Mouse (Mus musculus) kidney, postnatal 14 days (tissue): ENCODE data around the gene Gm3642.
A peak's percentile ranks its signal among the peaks of the same experiment; 100 is the strongest.
"Not testable (repeated sequence)": the region's sequence is repeated elsewhere in the genome, so short reads cannot be mapped to it uniquely, and the experiment has no call there.

Experiments
- DNase-seq: peaks from one replicate; pipeline ENCODE4 v3.0.0; 2022; ENCODE audit warnings: mixed read lengths

Gm3642 gene

DNA sequence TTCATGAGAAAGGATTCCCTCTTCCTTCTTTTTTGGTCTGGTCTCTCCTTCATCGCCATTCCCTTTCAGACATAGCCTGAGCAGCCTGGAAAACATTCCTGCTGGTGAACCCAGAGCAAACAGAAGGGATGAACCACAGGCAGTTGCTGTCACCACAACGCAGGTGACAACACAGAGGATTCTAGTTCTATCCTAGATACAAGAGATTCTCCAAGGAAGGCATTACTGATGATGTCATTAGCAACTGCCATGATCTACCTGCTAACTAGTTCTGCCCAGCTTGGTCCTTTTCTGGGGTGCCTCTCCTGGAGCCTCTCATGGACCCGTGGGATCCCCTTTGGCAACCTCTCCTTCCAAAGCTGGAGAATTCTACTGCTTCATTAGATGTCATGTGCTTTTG, at the start of gene Gm3642:
Gene Gm3642 (minus strand): TSS at position 101 of the 400 bp plus-strand sequence.
- DNase-seq, result not testable (repeated sequence)

DNA sequence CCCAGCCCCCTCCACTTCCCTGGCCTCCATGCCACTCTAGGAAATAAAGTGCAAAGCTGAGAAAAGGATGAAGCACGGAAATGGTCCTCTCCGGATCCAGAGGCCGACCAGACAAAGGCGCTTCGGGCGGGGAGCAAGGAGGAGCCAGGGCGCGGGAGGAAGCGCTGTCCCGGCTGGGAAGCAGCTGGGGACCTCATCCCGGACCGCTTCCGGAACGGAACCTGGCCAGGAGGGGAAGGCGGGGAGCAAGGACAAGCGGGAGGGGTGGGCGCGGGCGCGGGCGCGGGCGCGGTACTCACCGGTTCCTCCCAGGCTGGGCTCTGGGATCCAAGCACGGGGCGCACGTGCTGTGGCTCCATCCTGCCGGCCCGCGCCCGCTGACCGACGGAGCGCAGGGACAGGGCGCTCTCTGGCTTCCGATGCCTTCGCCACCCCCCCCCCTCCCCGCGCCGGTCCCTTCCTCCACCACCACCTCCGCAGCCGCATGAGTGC, 49.5 kb upstream of the Gm3642 start, which contains the start of gene Gm3667:
Gene Gm3667 (minus strand): TSS at position 442 of the 492 bp plus-strand sequence.
- peak; percentile 22 for DNase-seq

DNA sequence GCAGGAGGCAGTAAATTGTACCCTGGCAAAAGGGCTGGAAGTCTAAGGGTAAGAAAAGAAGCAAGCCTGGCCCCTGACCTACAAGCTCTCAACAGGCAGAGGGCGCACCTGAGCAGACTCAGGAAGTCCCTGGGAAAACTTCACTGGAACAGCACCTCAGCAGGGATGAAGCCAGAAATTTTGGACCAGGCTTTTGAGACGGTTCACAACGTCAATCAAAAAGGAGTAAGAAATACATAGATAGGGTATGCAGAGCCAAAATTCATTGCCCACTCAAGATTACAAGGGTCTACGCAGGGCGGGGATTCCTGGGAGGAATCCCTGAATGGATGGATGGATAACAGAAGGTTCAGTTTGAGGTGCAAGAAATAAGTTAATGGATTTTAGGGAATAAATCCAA, 48.7 kb upstream of the Gm3642 start:
- peak; percentile 0 for DNase-seq

DNA sequence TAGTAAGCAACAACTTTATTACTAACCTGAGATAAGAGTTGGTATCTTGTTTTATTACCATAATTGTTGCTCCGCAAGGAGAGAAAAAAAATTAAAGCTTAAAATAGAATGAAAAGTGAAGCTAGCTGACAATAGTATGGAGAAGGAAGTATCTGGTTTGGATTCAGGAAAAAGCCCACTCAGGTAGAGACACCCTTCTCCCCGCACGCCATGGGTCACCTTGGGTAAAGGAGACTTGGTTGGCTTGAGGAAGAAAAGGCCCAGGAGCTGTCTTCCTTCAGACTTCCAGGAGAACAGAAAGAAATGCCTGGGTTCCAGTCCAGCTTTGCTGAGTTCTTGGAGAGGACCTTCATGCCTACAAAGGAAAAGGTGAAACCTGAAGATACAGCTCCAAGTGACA, 16.8 kb downstream of the Gm3642 start:
- DNase-seq, result not testable (repeated sequence)
